In genomic region chr11:11879699-11880002, GRCm38 (mm10) we compare ENCODE assay signal across 12 mouse cellular contexts. TPM values are rescaled to one million over a fixed set of nuclear protein-coding genes. Genes with fewer than 3 reads are reported as not detected.
DNase-seq lines count a peak whose midpoint lies in the region; ATAC-seq and TF ChIP-seq lines count a peak whose summit lies in the region.
"Had no signal": no experiment of that assay in that cellular context is flagged by ENCODE, and none has a peak within 500 bp of the region (broad histone marks: within the 10 kb centered on the region; RNA-seq: fewer than 3 reads in every experiment).

No protein-coding gene starts in this region.

- no peaks in the 10 kb centered on the region for H3K9me3 ChIP-seq in heart, embryonic 15.5 days (replicated peaks)
- no peaks in the 10 kb centered on the region for H3K9me3 ChIP-seq in midbrain, embryonic 13.5 days
- H3K9me3 ChIP-seq in midbrain, postnatal 0 days (ENCODE audit: low read length), result no peaks in the 10 kb centered on the region
- no peaks in the 10 kb centered on the region for H3K9me3 ChIP-seq in intestine, embryonic 16.5 days (ENCODE audit: control insufficient read depth, low read length)
- no peaks in the 10 kb centered on the region for H3K9me3 ChIP-seq in stomach, postnatal 0 days (ENCODE audit: control insufficient read depth, low read length)

- H3K4me1 ChIP-seq in heart, embryonic 15.5 days (replicated peaks), result peaks cover 58% of the 10 kb centered on the region
- H3K4me1 ChIP-seq in midbrain, embryonic 13.5 days (replicated peaks), result peaks cover 37% of the 10 kb centered on the region
- H3K4me1 ChIP-seq in midbrain, postnatal 0 days (ENCODE audit: insufficient read depth, low read length), result no peaks in the 10 kb centered on the region
- peaks cover 30% of the 10 kb centered on the region for H3K4me1 ChIP-seq in intestine, embryonic 16.5 days (ENCODE audit: control insufficient read depth, insufficient read depth, low read length)
- 0 out of 2 replicates have a peak, but pooled peaks cover 2% of the 10 kb centered on the region for H3K4me1 ChIP-seq in stomach, postnatal 0 days (replicated peaks; ENCODE audit: control insufficient read depth, insufficient read depth)

- 0 out of 2 replicates have a peak overlapping the region, but pooled peaks have one; percentile 34 for H3K9ac ChIP-seq in heart, embryonic 15.5 days
- H3K9ac ChIP-seq in midbrain, embryonic 13.5 days (replicated peaks), result 0 out of 2 replicates have a peak overlapping the region, but pooled peaks have one; percentile 2
- no peak overlapping the region for H3K9ac ChIP-seq in midbrain, postnatal 0 days (replicated peaks; ENCODE audit: low read length, poor library complexity, severe bottlenecking)
- H3K9ac ChIP-seq in intestine, embryonic 16.5 days (ENCODE audit: low read depth, low read length), result no peak overlapping the region
- no peak overlapping the region for H3K9ac ChIP-seq in stomach, postnatal 0 days (ENCODE audit: low read length)
- H3K9ac ChIP-seq: liver, embryonic 14.5 days had no signal

- H3K36me3 ChIP-seq in heart, embryonic 15.5 days, result no peaks in the 10 kb centered on the region
- H3K36me3 ChIP-seq in midbrain, embryonic 13.5 days, result no peaks in the 10 kb centered on the region
- no peaks in the 10 kb centered on the region for H3K36me3 ChIP-seq in midbrain, postnatal 0 days (ENCODE audit: insufficient read depth, low read length)
- H3K36me3 ChIP-seq in intestine, embryonic 16.5 days (ENCODE audit: control insufficient read depth, insufficient read depth, low read length), result no peaks in the 10 kb centered on the region
- no peaks in the 10 kb centered on the region for H3K36me3 ChIP-seq in stomach, postnatal 0 days (ENCODE audit: control insufficient read depth, insufficient read depth, low read length)

- TF ChIP-seq CTCF in midbrain, postnatal 0 days (IDR thresholded peaks at IDR 0.05), result no peak
- TF ChIP-seq CTCF in stomach, postnatal 0 days (IDR thresholded peaks at IDR 0.05; ENCODE audit: low read depth), result no peak

- TF ChIP-seq EP300 in stomach, postnatal 0 days (optimal IDR thresholded peaks at IDR 0.05), result no peak

- no peak for ATAC-seq in heart, embryonic 15.5 days (replicated peaks; ENCODE audit: insufficient number of reproducible peaks, insufficient read depth, low FRiP score, low read depth)
- ATAC-seq in midbrain, embryonic 13.5 days, result no peak
- ATAC-seq in midbrain, postnatal 0 days (ENCODE audit: low FRiP score), result no peak
- peak; percentile 59 for ATAC-seq in intestine, embryonic 16.5 days
- peak; percentile 19; the same call in 1 of the 2 replicates for ATAC-seq in stomach, postnatal 0 days (ENCODE audit: low FRiP score, low TSS enrichment)
- ATAC-seq in megakaryocyte progenitor cell, adult 5-6 weeks (replicated peaks; ENCODE audit: poor library complexity), result no peak

- no peak for DNase-seq in heart, adult 8-10 months (ENCODE audit: low spot score)
- DNase-seq in midbrain, postnatal 0 days (ENCODE audit: low spot score), result no peak
- no peak for DNase-seq in stomach, postnatal 0 days (ENCODE audit: low spot score)
- no peak for DNase-seq in c-Kit-positive CD71-positive TER-119-positive erythroid progenitor cells, embryonic 14.5 days (ENCODE audit: low spot score)
- DNase-seq: adrenal gland, adult 2 months; cerebellum, adult 8-10 months had no signal

- WGBS in heart, embryonic 15.5 days, result 62% methylated on average over 4 of the region's 4 CpGs
- 63% methylated on average over 4 of the region's 4 CpGs for WGBS in midbrain, embryonic 13.5 days
- WGBS in midbrain, postnatal 0 days, result 72% methylated on average over 4 of the region's 4 CpGs
- 39% methylated on average over 4 of the region's 4 CpGs for WGBS in intestine, embryonic 16.5 days
- 41% methylated on average over 4 of the region's 4 CpGs for WGBS in stomach, postnatal 0 days

- H3K27me3 ChIP-seq in heart, embryonic 15.5 days, result no peaks in the 10 kb centered on the region
- H3K27me3 ChIP-seq in midbrain, embryonic 13.5 days, result 0 out of 2 replicates have a peak, but pooled peaks cover 2% of the 10 kb centered on the region
- no peaks in the 10 kb centered on the region for H3K27me3 ChIP-seq in midbrain, postnatal 0 days (ENCODE audit: insufficient read depth, low read length)
- no peaks in the 10 kb centered on the region for H3K27me3 ChIP-seq in intestine, embryonic 16.5 days (replicated peaks; ENCODE audit: control insufficient read depth, insufficient read depth, low read length)
- H3K27me3 ChIP-seq in stomach, postnatal 0 days (ENCODE audit: control insufficient read depth, insufficient read depth, low read length), result no peaks in the 10 kb centered on the region
- H3K27me3 ChIP-seq: CH12.LX had no signal

- no peak overlapping the region for H3K4me3 ChIP-seq in heart, embryonic 15.5 days
- H3K4me3 ChIP-seq in midbrain, embryonic 13.5 days (replicated peaks), result no peak overlapping the region
- H3K4me3 ChIP-seq in midbrain, postnatal 0 days (ENCODE audit: low read depth, low read length), result no peak overlapping the region
- no peak overlapping the region for H3K4me3 ChIP-seq in intestine, embryonic 16.5 days (ENCODE audit: low read length)
- no peak overlapping the region for H3K4me3 ChIP-seq in stomach, postnatal 0 days (ENCODE audit: low read depth, low read length)

- peak overlapping the region; percentile 94 for H3K27ac ChIP-seq in heart, embryonic 15.5 days
- H3K27ac ChIP-seq in midbrain, embryonic 13.5 days, result no peak overlapping the region
- no peak overlapping the region for H3K27ac ChIP-seq in midbrain, postnatal 0 days (ENCODE audit: low read depth, low read length)
- peak overlapping the region; percentile 91 for H3K27ac ChIP-seq in intestine, embryonic 16.5 days (ENCODE audit: low read length)
- H3K27ac ChIP-seq in stomach, postnatal 0 days (replicated peaks), result peak overlapping the region; percentile 95
- H3K27ac ChIP-seq: liver, embryonic 14.5 days had no signal

- no peak overlapping the region for H3K4me2 ChIP-seq in heart, embryonic 15.5 days
- no peak overlapping the region for H3K4me2 ChIP-seq in midbrain, embryonic 13.5 days (replicated peaks)
- no peak overlapping the region for H3K4me2 ChIP-seq in midbrain, postnatal 0 days (ENCODE audit: low read depth, low read length, poor library complexity, severe bottlenecking)
- H3K4me2 ChIP-seq in intestine, embryonic 16.5 days (ENCODE audit: low read depth, low read length), result no peak overlapping the region
- H3K4me2 ChIP-seq in stomach, postnatal 0 days (replicated peaks; ENCODE audit: low read depth), result no peak overlapping the region

RNA-seq across cellular contexts. Expression of gene Ddc, which starts 18.3 kb away (rescaled TPM):
- 92.1 and 115 TPM in 2 replicates for polyA plus RNA-seq in heart, embryonic 15.5 days (2015; fragmentation: Nextera tagmentation; extraction: Ambion mirVana)
- total RNA-seq in heart, adult 8-10 months (2022), result 1 to 10 TPM in 2 of 4 experiments, under 1 TPM in 2; 0.66 to 1.2 (median 0.93) TPM
- polyA plus RNA-seq in midbrain, embryonic 13.5 days (2015; fragmentation: Nextera tagmentation; extraction: Ambion mirVana), result 17.8 and 43.0 TPM in 2 replicates
- total RNA-seq in midbrain, postnatal 0 days (2014; rRNA removed), result 27.4 and 35.0 TPM in 2 replicates
- 23.0 and 23.4 TPM in 2 replicates for polyA plus RNA-seq in midbrain, postnatal 0 days (2015; fragmentation: Nextera tagmentation; extraction: Ambion mirVana)
- polyA plus RNA-seq in intestine, embryonic 16.5 days (2015; fragmentation: Nextera tagmentation; extraction: Ambion mirVana), result 44.0 and 44.7 TPM in 2 replicates
- polyA plus RNA-seq in stomach, postnatal 0 days (2015; fragmentation: Nextera tagmentation; extraction: Ambion mirVana), result 24.0 and 24.1 TPM in 2 replicates
- not detected in 2 replicates for total RNA-seq in megakaryocyte progenitor cell, adult 5-6 weeks (2015)
- not detected in 2 replicates for total RNA-seq in megakaryocyte progenitor cell, adult 5-6 weeks (2017)

Comparison
In these comparisons a context has a peak if more than half of its experiments do, and no peak if none do; other contexts are left out.
1. H3K9ac ChIP-seq: peak in heart, embryonic 15.5 days (single experiment) and midbrain, embryonic 13.5 days (single experiment); none in midbrain, postnatal 0 days (single experiment), intestine, embryonic 16.5 days (single experiment) and stomach, postnatal 0 days (single experiment).
2. ATAC-seq: peak in intestine, embryonic 16.5 days (single experiment) and stomach, postnatal 0 days (single experiment); none in heart, embryonic 15.5 days (single experiment), midbrain, embryonic 13.5 days (single experiment), midbrain, postnatal 0 days (single experiment) and megakaryocyte progenitor cell, adult 5-6 weeks (single experiment).
3. H3K27ac ChIP-seq: peak in heart, embryonic 15.5 days (single experiment), intestine, embryonic 16.5 days (single experiment) and stomach, postnatal 0 days (single experiment); none in midbrain, embryonic 13.5 days (single experiment) and midbrain, postnatal 0 days (single experiment).